Mouse (Mus musculus): ENCODE data around the gene Etv6. TPM values are rescaled to one million over a fixed set of nuclear protein-coding genes. Genes with fewer than 3 reads are reported as not detected.

Gene Etv6
- total and polyA plus RNA-seq, 2 experiments from 2014 or later: 6.1 to 30.3 TPM

GRCm38 (mm10) chr6:134240988-134241387 lies 205.5 kb downstream of the Etv6 start:
- H3K9ac ChIP-seq (replicated peaks; ENCODE audit: low read depth, low read length): no peak overlapping the region
- DNase-seq (ENCODE audit: low spot score) (no peak), ATAC-seq (ENCODE audit: insufficient read depth, low read depth) (no peak)
- H3K4me1 ChIP-seq (ENCODE audit: control insufficient read depth, insufficient read depth): peaks cover 15% of the 10 kb centered on the region
- no peak overlapping the region for H3K27ac ChIP-seq (ENCODE audit: low read depth)
- H3K36me3 ChIP-seq (replicated peaks; ENCODE audit: control insufficient read depth, insufficient read depth, low read length): 0 out of 2 replicates have a peak, but pooled peaks cover 9% of the 10 kb centered on the region
- 96% methylated on average over 4 of the region's 4 CpGs for WGBS
- TF ChIP-seq EP300 (IDR thresholded peaks at IDR 0.05; ENCODE audit: low read depth) (no peak), CTCF (IDR thresholded peaks at IDR 0.05; ENCODE audit: low read depth) (no peak)
- H3K9me3 ChIP-seq (replicated peaks; ENCODE audit: control insufficient read depth, low read length): no peaks in the 10 kb centered on the region
- H3K4me3 ChIP-seq (ENCODE audit: low read depth, low read length): no peak overlapping the region
- no peaks in the 10 kb centered on the region for H3K27me3 ChIP-seq (ENCODE audit: control insufficient read depth, insufficient read depth, low read length)
- H3K4me2 ChIP-seq (ENCODE audit: low read depth, low read length): no peak overlapping the region

- WGBS: 14% methylated on average over 3 of the region's 3 CpGs
- DNase-seq (ENCODE audit: low spot score) (no peak), ATAC-seq (ENCODE audit: insufficient read depth, low read depth) (no peak)
- TF ChIP-seq EP300 (IDR thresholded peaks at IDR 0.05; ENCODE audit: low read depth) (no peak), CTCF (IDR thresholded peaks at IDR 0.05; ENCODE audit: low read depth) (no peak)
- Histone ChIP-seq H3K4me2 (ENCODE audit: low read depth, low read length) (peak overlapping the region; percentile 8; the same call in 1 of the 2 replicates), H3K4me3 (ENCODE audit: low read depth, low read length) (no peak overlapping the region), H3K36me3 (replicated peaks; ENCODE audit: control insufficient read depth, insufficient read depth, low read length) (0 out of 2 replicates have a peak, but pooled peaks cover 10% of the 10 kb centered on the region), H3K9ac (replicated peaks; ENCODE audit: low read depth, low read length) (no peak overlapping the region), H3K9me3 (replicated peaks; ENCODE audit: control insufficient read depth, low read length) (no peaks in the 10 kb centered on the region), H3K4me1 (ENCODE audit: control insufficient read depth, insufficient read depth) (peaks cover 16% of the 10 kb centered on the region), H3K27ac (ENCODE audit: low read depth) (peak overlapping the region; percentile 16), H3K27me3 (ENCODE audit: control insufficient read depth, insufficient read depth, low read length) (no peaks in the 10 kb centered on the region)
Observed at GRCm38 (mm10) chr6:134243119-134243518, 207.6 kb downstream of the Etv6 start.

DNA sequence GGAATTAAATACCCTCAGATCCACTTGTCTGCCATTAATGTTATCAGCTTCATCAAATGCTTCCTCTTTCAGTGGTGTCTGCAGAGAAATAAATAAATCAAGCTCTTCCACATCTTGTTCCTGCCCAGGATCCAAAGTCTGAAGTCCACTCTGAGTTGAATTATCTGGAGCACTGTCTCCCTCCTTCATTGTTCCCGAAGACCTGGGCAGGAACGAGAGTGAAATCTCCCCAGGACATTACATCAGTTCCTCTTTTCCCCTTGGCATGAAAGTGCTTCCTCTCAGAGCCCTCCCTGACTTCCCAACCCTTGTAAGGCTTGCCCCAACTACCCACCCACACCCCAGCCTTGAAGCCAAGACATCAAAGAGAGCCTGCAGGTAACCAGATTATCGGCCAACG lies 208.0 kb downstream of the Etv6 start:
- Histone ChIP-seq H3K36me3 (replicated peaks; ENCODE audit: control insufficient read depth, insufficient read depth, low read length) (peaks cover 12% of the 10 kb centered on the region), H3K4me3 (ENCODE audit: low read depth, low read length) (no peak overlapping the region), H3K27ac (ENCODE audit: low read depth) (peak overlapping the region; percentile 16), H3K4me2 (ENCODE audit: low read depth, low read length) (peak overlapping the region; percentile 8; the same call in 1 of the 2 replicates), H3K9me3 (replicated peaks; ENCODE audit: control insufficient read depth, low read length) (no peaks in the 10 kb centered on the region), H3K4me1 (ENCODE audit: control insufficient read depth, insufficient read depth) (peaks cover 13% of the 10 kb centered on the region), H3K27me3 (ENCODE audit: control insufficient read depth, insufficient read depth, low read length) (no peaks in the 10 kb centered on the region), H3K9ac (replicated peaks; ENCODE audit: low read depth, low read length) (no peak overlapping the region)
- no peak for ATAC-seq (ENCODE audit: insufficient read depth, low read depth)
- TF ChIP-seq EP300 (IDR thresholded peaks at IDR 0.05; ENCODE audit: low read depth): no peak
- TF ChIP-seq CTCF (IDR thresholded peaks at IDR 0.05; ENCODE audit: low read depth): no peak
- WGBS: 66% methylated on average over 4 of the region's 4 CpGs
- no peak for DNase-seq (ENCODE audit: low spot score)

GRCm38 (mm10) chr6:134244071-134244470 lies 208.6 kb downstream of the Etv6 start:
- H3K4me3 ChIP-seq (ENCODE audit: low read depth, low read length): no peak overlapping the region
- no peaks in the 10 kb centered on the region for H3K27me3 ChIP-seq (ENCODE audit: control insufficient read depth, insufficient read depth, low read length)
- DNase-seq (ENCODE audit: low spot score) (no peak), ATAC-seq (ENCODE audit: insufficient read depth, low read depth) (no peak)
- H3K4me1 ChIP-seq (ENCODE audit: control insufficient read depth, insufficient read depth): peaks cover 11% of the 10 kb centered on the region
- no peak overlapping the region for H3K27ac ChIP-seq (ENCODE audit: low read depth)
- no peaks in the 10 kb centered on the region for H3K9me3 ChIP-seq (replicated peaks; ENCODE audit: control insufficient read depth, low read length)
- TF ChIP-seq CTCF (IDR thresholded peaks at IDR 0.05; ENCODE audit: low read depth): no peak
- no peak for TF ChIP-seq EP300 (IDR thresholded peaks at IDR 0.05; ENCODE audit: low read depth)
- WGBS: 87% methylated on average over 4 of the region's 4 CpGs
- H3K36me3 ChIP-seq (replicated peaks; ENCODE audit: control insufficient read depth, insufficient read depth, low read length): peaks cover 17% of the 10 kb centered on the region
- H3K9ac ChIP-seq (replicated peaks; ENCODE audit: low read depth, low read length): no peak overlapping the region
- no peak overlapping the region for H3K4me2 ChIP-seq (ENCODE audit: low read depth, low read length)

DNA sequence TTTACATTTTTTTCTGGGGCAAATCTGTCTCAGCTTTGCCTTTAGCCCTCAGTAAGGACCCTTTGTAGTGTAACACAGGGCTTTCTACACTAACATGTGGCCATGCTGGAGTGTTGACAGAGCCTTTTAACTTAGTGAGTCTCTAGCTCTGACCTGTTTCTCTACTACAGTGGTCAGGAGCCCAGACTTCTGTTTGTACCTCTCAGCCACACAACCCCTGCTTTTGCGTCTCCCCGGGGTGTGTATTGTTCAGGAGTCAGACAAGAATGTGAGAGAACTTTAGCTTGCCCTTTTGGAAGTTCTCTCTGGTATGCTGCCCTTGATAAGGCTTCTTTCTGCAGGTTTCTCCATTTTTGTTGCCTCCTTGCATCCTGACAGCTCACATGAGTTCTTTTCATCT lies 210.6 kb downstream of the Etv6 start:
- DNase-seq (ENCODE audit: low spot score): no peak
- no peak for ATAC-seq (ENCODE audit: insufficient read depth, low read depth)
- no peak for TF ChIP-seq CTCF (IDR thresholded peaks at IDR 0.05; ENCODE audit: low read depth)
- TF ChIP-seq EP300 (IDR thresholded peaks at IDR 0.05; ENCODE audit: low read depth): no peak

GRCm38 (mm10) chr6:134247324-134247723 lies 211.8 kb downstream of the Etv6 start:
- no peak for TF ChIP-seq EP300 (IDR thresholded peaks at IDR 0.05; ENCODE audit: low read depth)
- TF ChIP-seq CTCF (IDR thresholded peaks at IDR 0.05; ENCODE audit: low read depth): no peak
- Histone ChIP-seq H3K9me3 (replicated peaks; ENCODE audit: control insufficient read depth, low read length) (no peaks in the 10 kb centered on the region), H3K4me3 (ENCODE audit: low read depth, low read length) (no peak overlapping the region), H3K4me2 (ENCODE audit: low read depth, low read length) (no peak overlapping the region), H3K27ac (ENCODE audit: low read depth) (no peak overlapping the region), H3K36me3 (replicated peaks; ENCODE audit: control insufficient read depth, insufficient read depth, low read length) (peaks cover 33% of the 10 kb centered on the region), H3K9ac (replicated peaks; ENCODE audit: low read depth, low read length) (no peak overlapping the region), H3K27me3 (ENCODE audit: control insufficient read depth, insufficient read depth, low read length) (no peaks in the 10 kb centered on the region), H3K4me1 (ENCODE audit: control insufficient read depth, insufficient read depth) (peaks cover 11% of the 10 kb centered on the region)
- no peak for DNase-seq (ENCODE audit: low spot score)
- 83% methylated on average over 9 of the region's 9 CpGs for WGBS
- ATAC-seq (ENCODE audit: insufficient read depth, low read depth): no peak

More for the DNA sequence above, 210.6 kb downstream of the Etv6 start:
- H3K9me3 ChIP-seq (replicated peaks; ENCODE audit: control insufficient read depth, low read length): no peaks in the 10 kb centered on the region
- H3K4me3 ChIP-seq (ENCODE audit: low read depth, low read length): no peak overlapping the region
- WGBS: 25% methylated on average over 2 of the region's 2 CpGs
- H3K4me2 ChIP-seq (ENCODE audit: low read depth, low read length): no peak overlapping the region
- no peaks in the 10 kb centered on the region for H3K27me3 ChIP-seq (ENCODE audit: control insufficient read depth, insufficient read depth, low read length)
- H3K9ac ChIP-seq (replicated peaks; ENCODE audit: low read depth, low read length): no peak overlapping the region
- H3K27ac ChIP-seq (ENCODE audit: low read depth): peak overlapping the region; percentile 37; the same call in 1 of the 2 replicates
- peaks cover 11% of the 10 kb centered on the region for H3K4me1 ChIP-seq (ENCODE audit: control insufficient read depth, insufficient read depth)
- peaks cover 29% of the 10 kb centered on the region for H3K36me3 ChIP-seq (replicated peaks; ENCODE audit: control insufficient read depth, insufficient read depth, low read length)

Measured in heart, postnatal 0 days (tissue).